Mouse (Mus musculus): ENCODE data around the gene Abat.

- peak; percentile 77 for TF ChIP-seq GATA1 (IDR thresholded peaks at IDR 0.05; ENCODE audit: low read length)
- TF ChIP-seq TAL1 (IDR thresholded peaks at IDR 0.05; ENCODE audit: low read length): no peak
These were observed 100.2 kb downstream of the Abat start for GRCm38 (mm10) chr16:8613447-8613846.

All from erythroblast, embryonic 14.5 days (primary cell).